Mouse (Mus musculus): ENCODE data around the gene Gm10271.

GRCm38 (mm10) chr10:116982526-116982925, 10.1 kb upstream of the Gm10271 start:
- TF ChIP-seq POLR2A (IDR thresholded peaks at IDR 0.05; ENCODE audit: low read depth, low read length) (no peak), CTCF (IDR thresholded peaks at IDR 0.05; ENCODE audit: borderline replicate concordance, insufficient read depth, low read length) (no peak)

All from embryonic fibroblast, embryonic 13.5 days (primary cell).